9 mouse cellular contexts compared by ENCODE assay signal in the genomic region with DNA sequence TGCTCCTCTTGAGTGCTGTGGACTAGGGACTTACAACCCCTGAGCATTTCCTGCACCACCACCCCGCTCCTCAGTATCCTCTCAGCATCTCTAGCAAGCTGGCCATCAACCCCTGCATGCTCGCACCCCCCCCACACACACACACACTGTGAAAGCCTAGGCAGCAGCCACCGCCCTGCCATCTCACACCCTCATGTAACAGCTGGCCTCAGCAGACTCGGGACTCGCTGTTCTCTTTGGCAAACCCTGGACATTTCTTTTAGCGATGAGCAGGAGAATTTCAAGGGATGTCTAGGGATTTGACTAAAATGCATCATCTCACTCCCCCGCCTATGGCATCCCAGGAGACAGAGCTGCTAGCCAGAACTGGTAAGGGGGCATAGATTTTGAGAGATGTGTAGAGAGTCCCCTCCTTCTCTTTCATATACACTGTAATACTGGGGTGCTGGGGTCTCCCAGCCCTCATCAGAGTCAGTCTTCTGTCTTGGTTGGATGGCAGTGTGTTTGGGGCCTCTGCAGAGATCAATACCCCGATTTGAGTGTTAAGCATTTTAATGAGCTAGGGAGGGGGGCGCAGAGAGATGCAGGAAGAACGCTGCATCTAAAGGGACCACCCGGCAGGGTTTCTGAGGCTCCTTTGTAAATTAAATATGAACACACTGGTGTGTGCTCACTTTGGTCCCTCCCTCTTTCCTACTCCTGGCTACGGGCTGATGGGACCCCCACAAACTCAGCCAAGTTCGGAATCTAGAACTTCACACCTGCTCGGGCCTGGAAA. TPM values are rescaled to one million over a fixed set of nuclear protein-coding genes. Genes with fewer than 3 reads are reported as not detected.
DNase-seq lines count a peak whose midpoint lies in the region; ATAC-seq and TF ChIP-seq lines count a peak whose summit lies in the region.
"Had no signal": no experiment of that assay in that cellular context is flagged by ENCODE, and none has a peak within 500 bp of the region (broad histone marks: within the 10 kb centered on the region; RNA-seq: fewer than 3 reads in every experiment).

No protein-coding gene starts in this region.

- TF ChIP-seq CTCF in intestine, postnatal 0 days (IDR thresholded peaks at IDR 0.05; ENCODE audit: low read depth) = no peak
- TF ChIP-seq CTCF in olfactory bulb, adult 2 months (IDR thresholded peaks at IDR 0.05; ENCODE audit: insufficient read depth, low read depth, low read length) = no peak

- no peaks in the 10 kb centered on the region for H3K36me3 ChIP-seq in intestine, embryonic 14.5 days (ENCODE audit: control insufficient read depth, insufficient read depth, low read length)
- no peaks in the 10 kb centered on the region for H3K36me3 ChIP-seq in intestine, postnatal 0 days (ENCODE audit: control insufficient read depth, insufficient read depth)
- no peaks in the 10 kb centered on the region for H3K36me3 ChIP-seq in forebrain, embryonic 12.5 days (replicated peaks)
- H3K36me3 ChIP-seq in liver, embryonic 12.5 days = no peaks in the 10 kb centered on the region

- no peak for ATAC-seq in intestine, embryonic 14.5 days (replicated peaks; ENCODE audit: low FRiP score, low TSS enrichment, low read depth)
- no peak for ATAC-seq in intestine, postnatal 0 days
- ATAC-seq in forebrain, embryonic 12.5 days (ENCODE audit: low FRiP score) = no peak
- no peak for ATAC-seq in liver, embryonic 12.5 days

- H3K4me1 ChIP-seq in intestine, embryonic 14.5 days (replicated peaks; ENCODE audit: control insufficient read depth, insufficient read depth, low read length) = peaks cover 5% of the 10 kb centered on the region
- no peaks in the 10 kb centered on the region for H3K4me1 ChIP-seq in intestine, postnatal 0 days (replicated peaks; ENCODE audit: control insufficient read depth, insufficient read depth, low read length)
- peaks cover 71% of the 10 kb centered on the region for H3K4me1 ChIP-seq in forebrain, embryonic 12.5 days
- H3K4me1 ChIP-seq in olfactory bulb, adult 2 months (ENCODE audit: control insufficient read depth, insufficient read depth, low read length) = peaks cover 43% of the 10 kb centered on the region
- H3K4me1 ChIP-seq in liver, embryonic 12.5 days = peaks cover 12% of the 10 kb centered on the region

- no peak overlapping the region for H3K9ac ChIP-seq in intestine, embryonic 14.5 days (ENCODE audit: low read length)
- H3K9ac ChIP-seq in intestine, postnatal 0 days (ENCODE audit: low read depth, low read length) = no peak overlapping the region
- H3K9ac ChIP-seq in forebrain, embryonic 12.5 days = peak overlapping the region; percentile 69
- no peak overlapping the region for H3K9ac ChIP-seq in liver, embryonic 12.5 days

- peaks cover 65% of the 10 kb centered on the region for H3K27me3 ChIP-seq in intestine, embryonic 14.5 days (replicated peaks; ENCODE audit: control insufficient read depth, insufficient read depth, low read length)
- H3K27me3 ChIP-seq in intestine, postnatal 0 days (replicated peaks; ENCODE audit: control insufficient read depth, insufficient read depth, low read length) = peaks cover 62% of the 10 kb centered on the region
- peaks cover 62% of the 10 kb centered on the region for H3K27me3 ChIP-seq in forebrain, embryonic 12.5 days
- peaks cover 97% of the 10 kb centered on the region for H3K27me3 ChIP-seq in liver, embryonic 12.5 days (replicated peaks)

- 0 out of 2 replicates have a peak, but pooled peaks have one; percentile 28 for TF ChIP-seq POLR2A in olfactory bulb, adult 2 months (IDR thresholded peaks at IDR 0.05; ENCODE audit: insufficient read depth, low read depth, low read length)

- intact Hi-C loops in left cerebral cortex, postnatal 25 days (cut with DNase I) = loop anchor here (1.0 to 10.0 kb wide), 3 partner anchors 116 to 268 kb away; no protein-coding TSS in a partner anchor
- intact Hi-C loops in heart, postnatal 36 days (cut with DNase I) = loop anchor here (10.0 kb wide), 1 partner anchor 268 kb away; no protein-coding TSS in a partner anchor

- WGBS in intestine, embryonic 14.5 days = 6% methylated on average over 14 of the region's 14 CpGs
- 10% methylated on average over 14 of the region's 14 CpGs for WGBS in intestine, postnatal 0 days
- WGBS in forebrain, embryonic 12.5 days = 3% methylated on average over 14 of the region's 14 CpGs
- WGBS in olfactory bulb, adult 2 months = 51% methylated on average over 14 of the region's 14 CpGs
- WGBS in liver, embryonic 12.5 days (ENCODE audit: insufficient replicate concordance) = 9% methylated on average over 14 of the region's 14 CpGs

- no peak overlapping the region for H3K4me3 ChIP-seq in intestine, embryonic 14.5 days (ENCODE audit: low read depth, low read length)
- H3K4me3 ChIP-seq in intestine, postnatal 0 days (ENCODE audit: low read depth, low read length) = no peak overlapping the region
- H3K4me3 ChIP-seq in forebrain, embryonic 12.5 days (replicated peaks) = peak overlapping the region; percentile 43
- no peak overlapping the region for H3K4me3 ChIP-seq in olfactory bulb, adult 2 months (ENCODE audit: insufficient read depth, low read depth, low read length)
- no peak overlapping the region for H3K4me3 ChIP-seq in liver, embryonic 12.5 days

- no peak overlapping the region for H3K4me2 ChIP-seq in intestine, embryonic 14.5 days (ENCODE audit: low read length)
- no peak overlapping the region for H3K4me2 ChIP-seq in intestine, postnatal 0 days (replicated peaks; ENCODE audit: low read depth)
- H3K4me2 ChIP-seq in forebrain, embryonic 12.5 days = peak overlapping the region; percentile 63
- H3K4me2 ChIP-seq in liver, embryonic 12.5 days = no peak overlapping the region

- DNase-seq in intestine, embryonic 14.5 days (ENCODE audit: low spot score) = peak; percentile 49
- DNase-seq in left cerebral cortex, postnatal 25 days (ENCODE audit: low spot score in 2 of 2) = peak; percentile 64 to 89
- no peak for DNase-seq in heart, postnatal 36 days
- DNase-seq in lung, adult 18-20 months = no peak

- H3K9me3 ChIP-seq in intestine, embryonic 14.5 days (ENCODE audit: control insufficient read depth, low read length) = no peaks in the 10 kb centered on the region
- no peaks in the 10 kb centered on the region for H3K9me3 ChIP-seq in intestine, postnatal 0 days (ENCODE audit: control insufficient read depth)
- no peaks in the 10 kb centered on the region for H3K9me3 ChIP-seq in forebrain, embryonic 12.5 days
- no peaks in the 10 kb centered on the region for H3K9me3 ChIP-seq in liver, embryonic 12.5 days (replicated peaks)

- no peak overlapping the region for H3K27ac ChIP-seq in intestine, embryonic 14.5 days (ENCODE audit: low read depth)
- H3K27ac ChIP-seq in intestine, postnatal 0 days (ENCODE audit: low read depth, low read length) = no peak overlapping the region
- peak overlapping the region; percentile 91 for H3K27ac ChIP-seq in forebrain, embryonic 12.5 days
- peak overlapping the region; percentile 1; the same call in 1 of the 2 replicates for H3K27ac ChIP-seq in olfactory bulb, adult 2 months (ENCODE audit: insufficient read depth, low read depth, low read length)
- no peak overlapping the region for H3K27ac ChIP-seq in liver, embryonic 12.5 days

RNA-seq across cellular contexts. Expression of gene Islr, which starts 1.2 kb away (rescaled TPM):
- polyA plus RNA-seq in intestine, embryonic 14.5 days (2014; fragmentation: Nextera tagmentation; extraction: Ambion mirVana) = 65.5 and 71.3 TPM in 2 replicates
- polyA plus RNA-seq in intestine, postnatal 0 days (2015; fragmentation: Nextera tagmentation; extraction: Ambion mirVana) = 26.9 and 29.6 TPM in 2 replicates
- 16.4 and 17.9 TPM in 2 replicates for polyA plus RNA-seq in forebrain, embryonic 12.5 days (2016; fragmentation: Nextera tagmentation; extraction: Ambion mirVana)
- total RNA-seq in left cerebral cortex, postnatal 25 days (2021) = 10 to 100 TPM; 14.9 to 15.2 TPM
- polyA plus RNA-seq in olfactory bulb, adult 2 months (2012; ENCODE audit: insufficient read depth, insufficient read length, low replicate concordance, missing spikeins) = not detected in 2 replicates
- 10 to 100 TPM; 28.5 to 30.4 TPM for total RNA-seq in heart, postnatal 36 days (2021)
- 4.9 and 5.9 TPM in 2 replicates for polyA plus RNA-seq in liver, embryonic 12.5 days (2016; fragmentation: Nextera tagmentation; extraction: Ambion mirVana)

RNA-seq across cellular contexts. Expression of gene Islr2, which starts 1.3 kb away (rescaled TPM):
- polyA plus RNA-seq in intestine, embryonic 14.5 days (2014; fragmentation: Nextera tagmentation; extraction: Ambion mirVana) = 1.7 and 1.8 TPM in 2 replicates
- 0.27 and 0.35 TPM in 2 replicates for polyA plus RNA-seq in intestine, postnatal 0 days (2015; fragmentation: Nextera tagmentation; extraction: Ambion mirVana)
- 52.3 and 60.8 TPM in 2 replicates for polyA plus RNA-seq in forebrain, embryonic 12.5 days (2016; fragmentation: Nextera tagmentation; extraction: Ambion mirVana)
- 10 to 100 TPM; 72.2 to 76.7 TPM for total RNA-seq in left cerebral cortex, postnatal 25 days (2021)
- not detected in 2 replicates for polyA plus RNA-seq in olfactory bulb, adult 2 months (2012; ENCODE audit: insufficient read depth, insufficient read length, low replicate concordance, missing spikeins)
- 1 to 10 TPM; 1.4 to 2.3 TPM for total RNA-seq in heart, postnatal 36 days (2021)
- polyA plus RNA-seq in liver, embryonic 12.5 days (2016; fragmentation: Nextera tagmentation; extraction: Ambion mirVana) = 0.07 TPM in 1 of 2 replicates, not detected in the other
- polyA plus RNA-seq: liver, embryonic 16.5 days had no signal

RNA-seq across cellular contexts. Expression of gene Pml, which starts 46.7 kb away (rescaled TPM):
- 16.9 and 17.7 TPM in 2 replicates for polyA plus RNA-seq in intestine, embryonic 14.5 days (2014; fragmentation: Nextera tagmentation; extraction: Ambion mirVana)
- 5.3 and 7.1 TPM in 2 replicates for polyA plus RNA-seq in intestine, postnatal 0 days (2015; fragmentation: Nextera tagmentation; extraction: Ambion mirVana)
- polyA plus RNA-seq in forebrain, embryonic 12.5 days (2016; fragmentation: Nextera tagmentation; extraction: Ambion mirVana) = 11.1 TPM in 2 replicates
- 10 to 100 TPM; 13.0 to 18.2 TPM for total RNA-seq in left cerebral cortex, postnatal 25 days (2021)
- polyA plus RNA-seq in olfactory bulb, adult 2 months (2012; ENCODE audit: insufficient read depth, insufficient read length, low replicate concordance, missing spikeins) = not detected in 2 replicates
- 1 to 10 TPM; 8.3 to 9.5 TPM for total RNA-seq in heart, postnatal 36 days (2021)
- polyA plus RNA-seq in liver, embryonic 12.5 days (2016; fragmentation: Nextera tagmentation; extraction: Ambion mirVana) = 24.4 and 26.5 TPM in 2 replicates

RNA-seq across cellular contexts. Expression of gene Stoml1, which starts 50.1 kb away (rescaled TPM):
- polyA plus RNA-seq in intestine, embryonic 14.5 days (2014; fragmentation: Nextera tagmentation; extraction: Ambion mirVana) = 21.3 and 22.9 TPM in 2 replicates
- polyA plus RNA-seq in intestine, postnatal 0 days (2015; fragmentation: Nextera tagmentation; extraction: Ambion mirVana) = 15.0 and 15.9 TPM in 2 replicates
- 52.2 and 53.3 TPM in 2 replicates for polyA plus RNA-seq in forebrain, embryonic 12.5 days (2016; fragmentation: Nextera tagmentation; extraction: Ambion mirVana)
- 10 to 100 TPM; 64.3 to 71.4 TPM for total RNA-seq in left cerebral cortex, postnatal 25 days (2021)
- polyA plus RNA-seq in olfactory bulb, adult 2 months (2012; ENCODE audit: insufficient read depth, insufficient read length, low replicate concordance, missing spikeins) = not detected in 2 replicates
- total RNA-seq in heart, postnatal 36 days (2021) = 10 to 100 TPM; 10.2 to 10.4 TPM
- 6.5 and 6.6 TPM in 2 replicates for polyA plus RNA-seq in liver, embryonic 12.5 days (2016; fragmentation: Nextera tagmentation; extraction: Ambion mirVana)

Comparison
In these comparisons a context has a peak if more than half of its experiments do, and no peak if none do; other contexts are left out.
1. DNase-seq: peak in intestine, embryonic 14.5 days (single experiment) and left cerebral cortex, postnatal 25 days (2 of 2); none in heart, postnatal 36 days (0 of 2) and lung, adult 18-20 months (0 of 2).
2. H3K27ac ChIP-seq: peak in forebrain, embryonic 12.5 days (single experiment) and olfactory bulb, adult 2 months (single experiment); none in intestine, embryonic 14.5 days (single experiment), intestine, postnatal 0 days (single experiment) and liver, embryonic 12.5 days (single experiment).
3. RNA of gene Islr2, which starts 1.3 kb away (polyA plus RNA-seq): 52.3 to 60.8 TPM in forebrain, embryonic 12.5 days; 1.7 to 1.8 TPM in intestine, embryonic 14.5 days, 0.27 to 0.35 TPM in intestine, postnatal 0 days, 0.07 TPM in liver, embryonic 12.5 days and not detected in olfactory bulb, adult 2 months; every median in the first group is over 10 times any median in the second.